Mouse (Mus musculus) retina, embryonic 14.5 days (tissue): ENCODE results near the gene Usf3.
A peak's percentile ranks its signal among the peaks of the same experiment; 100 is the strongest.

Source experiments
- DNase-seq: peaks from one replicate; pipeline ENCODE4 v3.0.0-alpha.2; 2015; ENCODE audit warnings: low spot score

Gene Usf3

DNA sequence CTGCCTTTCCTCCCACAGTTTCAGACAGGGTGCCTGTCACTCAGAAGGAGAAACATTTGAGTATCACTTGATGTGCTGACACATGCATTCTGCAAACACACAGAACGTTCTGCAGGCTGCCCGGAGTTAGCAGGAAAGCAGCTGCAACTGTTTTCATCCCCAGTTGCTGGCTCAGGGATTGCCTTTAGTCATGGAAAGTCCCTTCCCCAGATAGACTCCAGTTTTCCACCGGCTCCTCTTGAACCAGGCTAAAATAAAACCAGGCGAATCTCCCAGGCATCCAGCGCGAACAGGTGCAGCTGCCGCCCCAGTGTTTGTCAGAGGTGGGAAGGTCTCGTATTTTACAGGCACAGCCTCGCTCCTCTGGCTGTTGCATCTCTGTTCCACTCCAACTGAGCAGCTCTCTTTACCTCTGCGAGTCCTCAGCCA is 65.8 kb downstream of the Usf3 start:
- DNase-seq: no peak

DNA sequence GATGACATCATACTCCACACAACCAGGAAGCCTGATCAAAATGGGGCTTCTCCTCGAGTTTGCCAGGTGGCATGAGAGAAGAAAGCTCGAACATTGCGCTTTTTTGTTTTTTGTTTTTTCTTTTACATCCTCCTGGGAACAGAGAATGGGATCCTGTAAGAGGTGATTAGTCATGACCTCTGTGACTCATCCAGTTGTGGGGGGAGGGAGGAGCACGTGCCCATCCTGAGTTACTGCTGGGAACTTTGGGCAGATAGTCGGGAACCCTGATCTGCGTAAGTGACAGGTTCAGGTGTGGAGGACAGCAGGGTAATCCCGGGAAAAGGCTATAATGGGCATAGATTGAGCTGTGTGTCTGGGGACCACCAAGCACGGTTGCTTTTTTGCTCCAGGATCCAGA is 67.4 kb downstream of the Usf3 start:
- no peak for DNase-seq

DNA sequence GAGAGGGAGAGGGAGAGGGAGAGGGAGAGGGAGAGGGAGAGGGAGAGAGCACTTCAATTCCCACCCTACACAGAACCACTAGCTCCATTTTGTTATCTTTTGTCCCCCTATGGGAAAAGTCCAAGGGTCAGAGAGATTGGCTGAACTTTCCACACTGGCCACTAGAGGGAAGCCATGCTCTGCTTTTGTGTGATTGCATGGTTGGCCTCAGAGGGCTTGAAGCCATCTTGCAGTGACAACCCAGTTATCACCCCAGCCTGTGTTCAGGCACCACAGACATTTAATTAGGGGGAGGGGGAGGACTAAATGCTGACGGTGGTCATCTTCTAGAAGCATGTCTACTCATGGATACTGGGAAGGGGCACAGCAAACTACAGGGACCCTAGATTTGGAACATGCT is 69.6 kb downstream of the Usf3 start:
- DNase-seq: peak; percentile 91

DNA sequence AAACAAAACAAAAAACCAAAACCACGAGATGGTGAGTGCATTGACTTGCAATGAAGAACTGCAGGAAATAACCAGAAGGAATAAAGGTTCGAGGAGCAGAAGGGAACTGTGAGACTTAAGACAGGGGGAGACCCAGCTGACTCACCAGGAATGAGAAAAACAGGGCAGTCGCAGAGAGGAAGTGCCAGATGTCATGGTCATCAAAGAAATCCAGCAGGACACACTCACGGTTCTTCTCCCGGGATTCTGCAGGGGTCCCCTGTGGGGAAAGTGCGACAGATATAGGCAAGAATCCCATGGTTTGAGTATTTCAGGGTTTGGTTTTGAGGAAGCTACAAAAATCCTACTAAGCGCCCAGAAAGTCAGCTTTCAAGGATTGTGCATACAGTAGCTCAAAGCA is 70.3 kb downstream of the Usf3 start:
- no peak for DNase-seq

DNA sequence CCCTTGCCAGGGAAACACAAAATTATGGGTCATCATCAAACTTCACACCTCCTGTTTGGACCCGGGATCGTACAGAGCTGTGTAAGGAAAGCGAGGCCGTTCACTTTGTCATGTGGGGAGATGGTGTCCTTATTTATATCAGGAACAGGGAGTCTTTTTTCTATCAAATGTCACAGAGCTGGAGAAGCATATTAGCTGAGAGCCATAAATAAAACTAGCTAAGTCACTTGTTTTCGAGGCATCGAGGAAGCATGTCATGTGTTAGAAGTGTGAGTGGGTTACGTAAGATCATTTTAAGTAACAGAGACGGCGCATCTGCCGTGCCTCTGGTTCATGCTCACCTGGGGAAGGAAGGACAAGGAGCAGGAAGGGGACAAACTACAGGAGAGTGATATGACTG is 76.9 kb downstream of the Usf3 start:
- no peak for DNase-seq

DNA sequence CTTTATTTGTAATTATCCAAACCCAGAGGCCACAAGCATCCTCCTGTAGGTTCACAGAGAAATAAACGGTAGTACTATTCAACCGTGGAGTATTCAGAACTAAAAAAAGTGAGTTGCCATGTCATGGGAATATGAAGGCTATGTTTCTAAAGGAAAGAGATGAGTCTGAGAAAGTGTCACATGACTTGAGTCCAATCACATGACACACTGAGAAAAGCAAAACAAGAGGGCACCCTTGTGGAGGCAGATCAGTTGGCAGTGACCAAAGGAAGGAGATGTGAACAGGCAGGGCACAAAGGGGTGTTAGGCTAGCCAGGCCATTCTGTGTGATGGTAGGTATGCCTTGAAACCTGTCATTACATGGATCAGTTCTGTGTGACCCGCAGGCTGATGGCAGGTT is 79.7 kb downstream of the Usf3 start:
- DNase-seq: no peak

DNA sequence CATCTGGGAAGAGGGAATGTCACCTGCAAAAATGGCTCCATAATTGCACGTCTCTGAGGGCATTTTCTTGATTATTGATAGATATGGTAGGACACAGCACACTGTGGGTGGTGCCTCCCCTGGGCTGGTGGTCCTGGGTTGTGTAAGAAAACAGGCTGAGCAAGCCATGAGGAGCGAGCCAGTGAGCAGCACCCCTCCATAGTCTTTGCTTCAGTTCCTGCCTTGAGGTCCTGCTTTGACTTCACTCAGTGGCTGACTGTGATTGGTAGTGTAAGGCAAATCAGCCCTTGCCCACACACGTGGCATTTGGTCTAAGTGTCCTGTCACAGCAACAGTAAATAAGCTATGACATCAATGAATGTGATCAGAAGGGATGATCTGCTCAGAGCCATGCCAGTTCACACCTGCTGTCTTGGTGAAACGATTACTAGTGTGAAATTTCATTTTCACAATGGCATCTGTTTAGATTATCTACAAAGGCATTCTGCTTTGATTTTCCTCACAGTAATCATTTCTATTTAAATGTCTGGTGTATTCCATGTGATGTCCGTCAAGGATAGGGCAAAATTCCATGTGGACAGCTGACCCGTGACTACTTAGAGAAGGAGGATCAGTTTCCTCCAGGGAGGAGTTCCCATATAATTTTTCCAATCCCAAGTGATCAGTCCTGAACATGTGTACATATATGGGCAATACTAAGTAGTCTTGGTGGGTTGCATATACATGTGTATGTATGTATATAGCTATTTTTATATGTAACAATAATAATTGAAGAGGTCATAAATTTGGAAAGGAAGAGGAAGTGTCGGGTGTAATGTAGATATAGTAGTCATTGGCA is 81.0 kb downstream of the Usf3 start:
- DNase-seq: no peak

DNA sequence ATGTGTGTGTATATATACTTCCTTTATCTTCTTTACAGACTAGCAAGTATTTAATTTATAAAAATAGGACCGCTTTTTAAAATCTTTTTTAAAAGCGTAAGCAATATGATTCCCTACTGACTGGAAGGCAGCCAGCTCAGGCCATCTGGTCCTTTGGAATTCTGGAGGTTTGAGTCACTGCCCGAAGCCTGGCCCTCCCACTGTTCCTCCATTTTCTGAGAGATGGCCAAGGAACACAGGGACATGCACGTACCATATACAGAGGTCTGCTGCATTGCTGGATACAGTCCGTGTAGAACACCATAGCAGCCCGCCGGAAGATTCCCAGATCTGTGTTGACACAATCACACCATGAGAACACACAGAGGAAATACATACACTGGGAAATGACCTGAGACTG is 81.7 kb downstream of the Usf3 start:
- DNase-seq: no peak

DNA sequence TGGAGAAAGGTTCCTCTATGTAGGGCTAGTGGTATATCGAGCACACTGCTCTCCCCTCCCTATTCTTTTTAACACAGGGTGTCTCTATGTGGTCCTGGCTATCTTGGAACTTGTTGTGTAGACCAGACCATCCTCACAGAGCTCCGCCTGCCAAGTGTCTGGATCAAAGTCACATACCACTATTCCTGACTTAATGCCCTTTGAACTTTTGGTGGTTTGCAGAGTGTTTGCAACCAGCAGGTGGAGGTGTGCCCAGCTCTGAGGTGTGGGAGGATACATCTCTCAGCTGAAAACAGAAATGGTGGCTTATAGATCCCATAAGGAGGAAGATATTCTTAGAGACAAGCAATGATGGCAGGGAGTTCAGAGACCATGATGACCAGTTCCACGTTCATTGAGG is 84.4 kb downstream of the Usf3 start:
- no peak for DNase-seq

DNA sequence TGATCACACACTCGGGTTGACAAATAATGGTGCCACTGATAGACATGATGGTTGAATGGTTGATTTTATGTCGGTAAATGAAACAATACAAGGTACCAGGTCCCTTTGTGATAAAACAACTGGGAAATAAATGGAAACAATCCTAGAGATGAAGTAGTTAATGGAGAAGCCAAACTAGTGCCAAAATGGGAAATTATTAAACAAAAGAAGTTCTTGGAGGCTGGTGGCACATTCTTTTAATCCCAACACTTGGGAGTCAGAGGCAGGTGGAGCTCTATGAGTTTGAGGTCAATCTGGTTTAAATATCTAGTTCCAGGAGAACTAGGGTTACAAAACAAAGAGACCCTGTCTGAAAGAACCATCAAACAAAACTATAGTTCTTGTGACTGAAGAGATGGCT is 91.9 kb downstream of the Usf3 start:
- no peak for DNase-seq

DNA sequence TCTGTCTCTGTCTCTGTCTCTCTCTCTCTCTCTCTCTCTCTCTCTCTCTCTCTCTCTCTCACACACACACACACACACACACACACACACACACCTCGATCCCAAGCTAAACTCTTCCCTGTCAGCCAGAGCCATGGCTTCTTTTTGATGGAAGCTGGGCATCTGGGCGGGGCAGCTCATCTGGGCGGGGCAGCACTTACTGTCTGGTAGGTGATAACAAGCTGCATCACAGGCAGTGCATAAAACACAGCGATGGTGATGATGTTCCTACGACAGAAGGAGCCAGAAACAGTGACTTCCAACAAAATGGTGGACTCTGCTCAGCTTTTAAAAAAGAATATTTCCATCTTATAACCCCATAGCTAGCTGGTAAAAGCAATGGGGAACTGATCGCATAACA is 92.5 kb downstream of the Usf3 start:
- DNase-seq: no peak

DNA sequence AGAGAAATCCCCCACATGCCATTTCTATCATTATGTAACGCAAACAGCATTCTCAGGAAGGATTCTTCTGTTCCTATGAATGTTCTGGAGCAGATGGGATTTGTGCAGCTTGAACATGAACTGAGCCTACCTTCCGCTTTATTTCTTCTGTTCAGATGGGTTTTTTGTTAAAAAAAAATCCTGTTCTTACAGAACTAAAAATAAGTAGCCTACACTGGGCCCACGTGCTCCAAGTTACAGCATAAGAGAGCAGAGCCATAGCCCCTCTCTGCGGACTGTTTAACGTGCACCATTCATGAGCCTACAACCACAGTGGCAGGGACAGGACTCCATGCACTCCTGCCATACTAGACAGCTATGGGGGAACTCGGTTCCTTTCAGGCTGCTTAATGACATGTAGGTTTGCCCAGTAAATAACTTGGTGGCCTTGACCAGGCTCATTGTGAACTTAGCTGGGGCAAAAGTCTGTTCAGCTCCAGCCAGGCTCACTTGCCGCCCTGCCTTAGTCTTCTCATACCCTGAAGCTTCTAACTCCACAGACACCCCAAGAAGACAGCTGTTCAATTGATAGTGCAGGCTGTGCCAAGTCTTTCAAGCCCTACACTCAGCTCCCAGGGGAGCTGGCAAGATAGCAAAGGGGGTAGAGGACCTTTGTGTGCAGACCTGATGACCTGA is 95.6 kb downstream of the Usf3 start:
- no peak for DNase-seq

DNA sequence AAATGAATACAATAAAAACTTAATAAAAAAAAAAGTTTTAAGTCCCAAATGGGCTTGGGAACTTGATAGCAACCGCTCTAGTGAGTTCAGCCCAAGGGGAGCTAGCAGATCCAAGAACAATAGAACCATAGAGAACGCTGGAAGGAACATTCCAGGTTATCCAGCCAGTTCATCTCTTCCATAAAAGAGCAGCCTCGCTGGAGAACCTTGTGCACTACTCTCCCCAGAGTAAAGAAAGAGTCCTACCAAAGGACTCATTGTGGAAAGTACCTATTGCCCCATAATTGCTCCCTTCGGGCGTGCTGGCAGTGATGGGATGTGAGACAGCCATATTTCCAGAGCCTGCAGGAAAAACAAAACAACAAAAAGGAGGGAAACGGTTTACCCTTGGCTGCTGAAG is 96.5 kb downstream of the Usf3 start:
- DNase-seq: no peak

DNA sequence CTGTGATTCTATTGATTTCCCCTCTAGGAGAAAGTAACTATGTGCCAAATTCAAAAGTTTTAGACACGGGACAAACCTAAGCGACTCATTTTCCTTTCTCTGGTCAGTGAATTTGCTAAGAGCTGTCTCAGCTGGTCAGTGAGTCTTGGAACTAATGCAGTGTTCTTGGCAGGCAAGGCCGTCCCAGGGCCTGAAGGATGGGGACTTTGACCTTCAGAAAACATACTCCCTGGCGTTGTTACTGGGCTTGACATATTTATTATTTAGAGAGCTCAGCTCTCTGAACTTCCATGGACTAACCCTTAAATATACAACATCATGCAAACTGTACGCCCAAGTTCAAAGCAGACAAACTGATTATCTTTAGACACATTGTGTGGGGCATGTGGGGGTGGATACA is 97.6 kb downstream of the Usf3 start:
- no peak for DNase-seq

DNA sequence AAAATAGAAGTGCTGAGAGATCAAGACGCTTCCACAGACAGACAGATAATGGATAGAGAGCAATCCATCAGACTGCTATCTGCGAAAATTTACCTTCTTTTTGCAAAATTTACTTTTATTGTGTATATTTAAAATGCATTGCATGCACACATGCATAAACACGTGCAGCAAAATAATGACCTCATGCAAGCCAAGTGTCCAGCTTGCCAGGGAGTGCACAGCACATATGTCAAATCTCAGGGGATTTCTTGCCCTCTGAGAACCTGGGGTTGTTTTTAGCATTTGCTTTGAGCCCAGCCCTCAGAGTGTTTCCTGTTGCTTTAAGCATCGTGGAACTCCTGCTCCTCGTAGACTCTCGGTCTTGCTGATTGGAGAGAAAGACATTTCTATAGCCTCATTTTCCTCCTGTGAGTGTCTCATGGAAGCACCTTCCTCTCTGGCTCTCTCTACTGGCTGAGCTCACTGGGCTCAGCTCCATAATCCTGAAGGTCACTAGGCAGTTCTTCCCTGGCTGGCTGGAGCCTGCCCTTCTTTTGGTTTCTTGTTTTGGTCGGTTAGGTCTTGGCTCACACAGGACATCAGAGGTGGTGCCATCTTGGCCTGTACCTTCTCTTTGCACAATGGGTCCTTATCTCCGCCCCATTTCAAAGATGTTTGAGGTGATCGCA is 98.5 kb downstream of the Usf3 start:
- no peak for DNase-seq
